Mouse (Mus musculus): ENCODE results near the gene Spop. TPM values are rescaled to one million over a fixed set of nuclear protein-coding genes. Genes with fewer than 3 reads are reported as not detected.

The Spop gene
- polyA plus RNA-seq, 1 experiment from 2014 or later, result 155 TPM

DNA sequence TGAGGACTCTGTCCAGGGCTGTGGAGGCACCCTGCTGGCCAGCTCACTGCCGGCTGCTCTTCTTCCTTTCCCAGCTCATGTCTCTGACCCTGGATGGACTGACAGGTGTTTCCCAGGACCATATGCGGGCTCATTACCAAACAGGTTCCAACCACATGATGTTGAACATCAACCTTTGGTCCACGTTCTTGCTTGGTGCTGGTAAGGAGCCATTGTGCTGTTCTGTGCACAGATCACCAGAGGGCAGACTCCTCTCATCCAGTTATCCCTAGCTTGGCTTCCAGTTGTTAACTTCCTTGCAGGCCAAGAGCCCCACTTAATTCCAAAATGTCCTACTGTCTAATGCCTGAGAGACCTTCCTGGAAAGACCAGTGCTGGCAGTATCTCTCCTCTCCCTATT lies 24.9 kb upstream of the Spop start:
- H3K36me3 ChIP-seq (ENCODE audit: insufficient read depth, low read length), result peaks cover 38% of the 10 kb centered on the region
- H3K4me1 ChIP-seq (ENCODE audit: insufficient read depth, low read length), result peaks cover 8% of the 10 kb centered on the region
- H3K4me2 ChIP-seq (replicated peaks; ENCODE audit: low read depth, low read length), result no peak overlapping the region
- H3K4me3 ChIP-seq (ENCODE audit: low read length), result no peak overlapping the region
- no peaks in the 10 kb centered on the region for H3K27me3 ChIP-seq (ENCODE audit: insufficient read depth, low read length)
- no peak for ATAC-seq (ENCODE audit: low FRiP score, low TSS enrichment)
- 59% methylated on average over 3 of the region's 3 CpGs for WGBS
- H3K9ac ChIP-seq (replicated peaks; ENCODE audit: low read length), result no peak overlapping the region
- no peaks in the 10 kb centered on the region for H3K9me3 ChIP-seq (ENCODE audit: low read length)
- no peak overlapping the region for H3K27ac ChIP-seq (ENCODE audit: low read length)

DNA sequence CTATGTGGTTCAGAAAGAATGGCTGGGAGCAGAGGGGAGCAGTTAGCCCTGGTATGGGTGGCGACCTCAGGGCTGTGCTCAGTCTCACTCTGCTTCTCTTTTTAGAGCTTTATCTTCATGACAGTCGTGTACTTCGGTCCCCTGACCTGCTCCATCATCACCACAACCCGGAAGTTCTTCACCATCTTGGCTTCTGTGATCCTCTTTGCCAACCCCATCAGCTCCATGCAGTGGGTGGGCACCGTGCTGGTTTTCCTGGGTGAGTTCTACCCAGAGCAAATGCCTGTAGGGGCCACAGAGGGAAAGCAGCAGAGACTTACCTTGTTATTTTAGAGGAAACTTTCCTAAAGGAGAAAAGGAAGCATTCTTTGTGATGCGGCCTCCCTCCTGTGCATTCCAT lies 23.5 kb upstream of the Spop start:
- H3K9ac ChIP-seq (replicated peaks; ENCODE audit: low read length), result no peak overlapping the region
- peaks cover 38% of the 10 kb centered on the region for H3K36me3 ChIP-seq (ENCODE audit: insufficient read depth, low read length)

DNA sequence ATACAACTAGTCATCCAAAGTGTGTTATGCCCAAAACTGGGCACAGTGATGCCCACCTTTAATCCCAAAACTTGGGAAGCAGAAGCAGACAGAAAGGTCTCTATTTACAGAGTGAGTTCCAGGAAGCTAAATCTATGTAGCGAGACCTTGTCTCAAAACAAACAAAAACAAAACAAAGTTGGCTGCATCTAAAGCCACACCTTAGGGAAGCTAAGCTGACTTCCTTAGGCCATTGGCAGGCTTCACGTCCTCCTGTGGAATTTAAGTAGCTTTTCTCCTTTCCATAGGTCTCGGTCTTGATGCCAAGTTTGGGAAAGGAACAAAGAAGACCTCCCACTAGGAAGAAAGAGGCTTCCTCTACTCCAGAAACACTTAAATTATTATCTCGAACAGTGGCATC lies 22.7 kb upstream of the Spop start:
- no peak overlapping the region for H3K27ac ChIP-seq (ENCODE audit: low read length)
- no peak overlapping the region for H3K9ac ChIP-seq (replicated peaks; ENCODE audit: low read length)
- peaks cover 38% of the 10 kb centered on the region for H3K36me3 ChIP-seq (ENCODE audit: insufficient read depth, low read length)
- no peaks in the 10 kb centered on the region for H3K9me3 ChIP-seq (ENCODE audit: low read length)
- H3K27me3 ChIP-seq (ENCODE audit: insufficient read depth, low read length), result no peaks in the 10 kb centered on the region
- WGBS, result 82% methylated on average over 4 of the region's 4 CpGs
- H3K4me3 ChIP-seq (ENCODE audit: low read length), result no peak overlapping the region
- H3K4me2 ChIP-seq (replicated peaks; ENCODE audit: low read depth, low read length), result no peak overlapping the region
- H3K4me1 ChIP-seq (ENCODE audit: insufficient read depth, low read length), result no peaks in the 10 kb centered on the region
- ATAC-seq (ENCODE audit: low FRiP score, low TSS enrichment), result no peak

More for the DNA sequence above, 23.5 kb upstream of the Spop start:
- Histone ChIP-seq H3K4me1 (ENCODE audit: insufficient read depth, low read length) (peaks cover 8% of the 10 kb centered on the region), H3K4me2 (replicated peaks; ENCODE audit: low read depth, low read length) (no peak overlapping the region), H3K4me3 (ENCODE audit: low read length) (no peak overlapping the region), H3K27ac (ENCODE audit: low read length) (no peak overlapping the region), H3K9me3 (ENCODE audit: low read length) (no peaks in the 10 kb centered on the region), H3K27me3 (ENCODE audit: insufficient read depth, low read length) (no peaks in the 10 kb centered on the region)
- WGBS, result 89% methylated on average over 6 of the region's 6 CpGs
- ATAC-seq (ENCODE audit: low FRiP score, low TSS enrichment), result no peak

DNA sequence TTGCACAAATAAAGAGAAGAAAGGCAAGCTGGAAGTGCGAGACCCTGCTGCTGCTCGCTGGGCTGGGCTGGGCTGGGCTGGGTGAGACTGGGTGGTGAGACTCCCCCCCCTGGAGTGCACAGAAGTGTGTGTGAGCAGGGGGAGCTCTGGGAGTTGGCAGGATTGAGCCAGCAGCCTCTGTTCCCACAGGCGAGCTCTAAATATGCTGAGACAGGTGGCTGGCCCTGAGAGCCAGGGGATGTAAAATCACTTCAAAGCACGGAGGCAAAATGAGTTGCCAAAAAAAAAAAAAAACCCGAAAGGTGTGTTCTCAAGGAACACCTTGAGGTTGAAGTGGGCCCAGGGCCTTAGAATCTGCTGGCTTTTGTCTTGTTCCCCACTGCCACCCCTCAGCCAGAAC lies 22.1 kb upstream of the Spop start:
- Histone ChIP-seq H3K4me2 (replicated peaks; ENCODE audit: low read depth, low read length) (no peak overlapping the region), H3K9me3 (ENCODE audit: low read length) (no peaks in the 10 kb centered on the region), H3K27ac (ENCODE audit: low read length) (no peak overlapping the region), H3K27me3 (ENCODE audit: insufficient read depth, low read length) (no peaks in the 10 kb centered on the region), H3K9ac (replicated peaks; ENCODE audit: low read length) (no peak overlapping the region), H3K4me1 (ENCODE audit: insufficient read depth, low read length) (no peaks in the 10 kb centered on the region), H3K36me3 (ENCODE audit: insufficient read depth, low read length) (peaks cover 38% of the 10 kb centered on the region), H3K4me3 (ENCODE audit: low read length) (no peak overlapping the region)
- ATAC-seq (ENCODE audit: low FRiP score, low TSS enrichment), result no peak
- 77% methylated on average over 5 of the region's 5 CpGs for WGBS

DNA sequence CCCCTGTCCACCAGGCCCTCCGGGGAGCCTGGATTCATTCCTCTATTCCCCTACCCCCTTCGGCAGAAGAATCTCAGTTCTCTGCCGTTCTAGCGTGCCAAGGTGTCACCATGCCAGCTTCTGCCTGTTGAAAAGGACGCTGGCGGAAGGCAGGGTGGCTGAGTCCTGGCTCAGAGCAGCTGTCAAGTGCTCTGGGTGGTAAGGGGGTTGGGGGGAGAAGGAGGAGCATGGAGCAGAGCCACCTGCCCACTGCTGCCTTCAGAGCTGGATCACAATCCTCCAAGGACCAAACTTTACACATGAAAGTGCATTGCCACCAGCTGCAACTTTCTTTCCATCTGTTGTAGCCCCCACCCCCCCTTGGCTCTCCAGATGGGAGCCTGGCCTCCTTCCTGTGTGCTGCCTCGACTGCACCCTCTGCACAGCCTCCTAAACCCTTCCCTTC lies 21.6 kb upstream of the Spop start:
- Histone ChIP-seq H3K9ac (replicated peaks; ENCODE audit: low read length) (no peak overlapping the region), H3K4me2 (replicated peaks; ENCODE audit: low read depth, low read length) (no peak overlapping the region), H3K27ac (ENCODE audit: low read length) (no peak overlapping the region), H3K4me1 (ENCODE audit: insufficient read depth, low read length) (no peaks in the 10 kb centered on the region), H3K36me3 (ENCODE audit: insufficient read depth, low read length) (peaks cover 37% of the 10 kb centered on the region), H3K4me3 (ENCODE audit: low read length) (no peak overlapping the region), H3K9me3 (ENCODE audit: low read length) (no peaks in the 10 kb centered on the region), H3K27me3 (ENCODE audit: insufficient read depth, low read length) (no peaks in the 10 kb centered on the region)
- 69% methylated on average over 7 of the region's 7 CpGs for WGBS
- ATAC-seq (ENCODE audit: low FRiP score, low TSS enrichment), result no peak

DNA sequence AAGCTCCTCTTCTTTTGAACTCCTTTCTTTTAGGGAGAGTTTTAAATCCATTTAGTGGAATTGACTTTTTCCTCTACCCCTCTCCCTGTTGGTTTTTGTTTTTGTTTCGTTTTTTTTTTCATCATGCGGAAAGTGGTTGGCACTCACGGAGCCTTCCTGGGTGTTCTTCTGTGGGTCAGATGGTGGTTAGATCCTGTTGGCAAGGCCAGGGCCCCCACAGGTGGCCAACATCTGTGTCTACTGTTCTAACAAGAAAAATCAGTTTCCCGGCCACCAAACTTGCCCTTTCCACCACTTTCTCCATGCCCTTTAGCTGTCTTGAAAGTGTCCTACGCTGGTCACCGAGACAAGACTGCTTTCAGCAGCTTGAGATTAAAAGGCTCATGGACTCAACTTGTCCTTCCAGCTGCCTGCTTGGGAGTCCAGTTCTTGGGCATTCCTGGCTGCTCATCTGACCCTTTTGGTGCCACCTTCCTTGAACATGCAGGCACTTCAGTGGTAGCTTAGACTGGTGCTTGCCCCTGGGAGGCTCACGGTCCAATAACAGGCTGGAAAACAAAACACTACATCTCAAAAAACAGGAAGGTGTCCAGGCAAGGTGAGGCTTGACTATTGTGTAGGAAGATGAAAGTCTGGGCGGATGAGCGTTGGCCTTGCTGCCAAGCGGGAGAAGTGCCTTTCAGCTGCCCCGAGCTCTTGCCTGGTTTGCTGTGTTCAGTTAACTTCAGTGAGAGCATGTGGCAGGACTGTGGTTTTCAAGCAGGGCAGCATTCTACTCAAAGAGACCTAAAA lies 21.0 kb upstream of the Spop start:
- Histone ChIP-seq H3K9me3 (ENCODE audit: low read length) (no peaks in the 10 kb centered on the region), H3K4me1 (ENCODE audit: insufficient read depth, low read length) (no peaks in the 10 kb centered on the region), H3K36me3 (ENCODE audit: insufficient read depth, low read length) (peaks cover 32% of the 10 kb centered on the region), H3K4me3 (ENCODE audit: low read length) (no peak overlapping the region), H3K4me2 (replicated peaks; ENCODE audit: low read depth, low read length) (no peak overlapping the region), H3K27ac (ENCODE audit: low read length) (no peak overlapping the region), H3K27me3 (ENCODE audit: insufficient read depth, low read length) (no peaks in the 10 kb centered on the region), H3K9ac (replicated peaks; ENCODE audit: low read length) (no peak overlapping the region)
- no peak for ATAC-seq (ENCODE audit: low FRiP score, low TSS enrichment)
- WGBS, result 77% methylated on average over 11 of the region's 11 CpGs

DNA sequence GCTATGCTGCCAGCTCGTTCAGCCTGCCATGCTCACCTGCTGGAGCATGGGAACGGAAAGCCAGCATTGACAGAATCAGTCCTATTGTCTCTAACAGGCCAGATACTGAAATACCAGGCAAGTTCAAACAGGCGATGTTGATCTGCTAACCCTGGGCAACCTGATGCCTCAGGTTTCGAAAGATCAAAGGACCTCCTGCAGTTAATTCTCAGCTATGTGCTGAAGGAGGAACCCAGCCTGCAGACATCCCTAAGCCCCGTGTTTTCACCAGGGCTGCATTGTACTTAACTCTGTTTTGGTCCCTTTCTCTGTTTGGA lies 20.4 kb upstream of the Spop start:
- ATAC-seq (ENCODE audit: low FRiP score, low TSS enrichment), result no peak

DNA sequence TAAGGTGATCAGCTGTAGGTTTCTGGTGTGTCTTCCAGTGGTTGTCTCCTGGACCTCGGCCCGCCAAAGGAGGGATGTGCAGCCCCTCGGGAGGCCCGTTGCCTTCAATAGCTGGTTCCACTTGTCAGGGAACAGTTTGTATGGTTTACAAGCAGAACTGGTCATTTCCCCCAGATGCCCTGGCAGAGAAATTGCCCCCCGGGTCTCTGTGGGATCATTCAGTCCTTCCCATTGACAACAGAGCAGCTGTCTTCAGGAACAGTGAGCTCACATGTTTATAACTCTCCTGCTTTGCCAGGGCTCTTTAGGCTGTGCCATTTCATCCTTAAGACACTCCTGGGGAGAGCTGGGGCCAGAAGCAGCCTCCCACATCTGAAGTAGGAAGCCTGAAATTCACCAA lies 19.8 kb upstream of the Spop start:
- no peak overlapping the region for H3K4me3 ChIP-seq (ENCODE audit: low read length)
- 29% methylated on average over 5 of the region's 5 CpGs for WGBS
- H3K4me1 ChIP-seq (ENCODE audit: insufficient read depth, low read length), result no peaks in the 10 kb centered on the region
- peaks cover 20% of the 10 kb centered on the region for H3K36me3 ChIP-seq (ENCODE audit: insufficient read depth, low read length)
- H3K27ac ChIP-seq (ENCODE audit: low read length), result no peak overlapping the region
- H3K4me2 ChIP-seq (replicated peaks; ENCODE audit: low read depth, low read length), result no peak overlapping the region
- H3K27me3 ChIP-seq (ENCODE audit: insufficient read depth, low read length), result no peaks in the 10 kb centered on the region
- H3K9ac ChIP-seq (replicated peaks; ENCODE audit: low read length), result no peak overlapping the region
- H3K9me3 ChIP-seq (ENCODE audit: low read length), result no peaks in the 10 kb centered on the region
- no peak for ATAC-seq (ENCODE audit: low FRiP score, low TSS enrichment)

More for the DNA sequence above, 20.4 kb upstream of the Spop start:
- H3K27ac ChIP-seq (ENCODE audit: low read length), result no peak overlapping the region
- no peaks in the 10 kb centered on the region for H3K9me3 ChIP-seq (ENCODE audit: low read length)
- no peak overlapping the region for H3K4me3 ChIP-seq (ENCODE audit: low read length)
- H3K4me1 ChIP-seq (ENCODE audit: insufficient read depth, low read length), result no peaks in the 10 kb centered on the region
- H3K4me2 ChIP-seq (replicated peaks; ENCODE audit: low read depth, low read length), result no peak overlapping the region
- H3K36me3 ChIP-seq (ENCODE audit: insufficient read depth, low read length), result peaks cover 26% of the 10 kb centered on the region
- no peak overlapping the region for H3K9ac ChIP-seq (replicated peaks; ENCODE audit: low read length)
- WGBS, result 17% methylated on average over 5 of the region's 5 CpGs
- H3K27me3 ChIP-seq (ENCODE audit: insufficient read depth, low read length), result no peaks in the 10 kb centered on the region

DNA sequence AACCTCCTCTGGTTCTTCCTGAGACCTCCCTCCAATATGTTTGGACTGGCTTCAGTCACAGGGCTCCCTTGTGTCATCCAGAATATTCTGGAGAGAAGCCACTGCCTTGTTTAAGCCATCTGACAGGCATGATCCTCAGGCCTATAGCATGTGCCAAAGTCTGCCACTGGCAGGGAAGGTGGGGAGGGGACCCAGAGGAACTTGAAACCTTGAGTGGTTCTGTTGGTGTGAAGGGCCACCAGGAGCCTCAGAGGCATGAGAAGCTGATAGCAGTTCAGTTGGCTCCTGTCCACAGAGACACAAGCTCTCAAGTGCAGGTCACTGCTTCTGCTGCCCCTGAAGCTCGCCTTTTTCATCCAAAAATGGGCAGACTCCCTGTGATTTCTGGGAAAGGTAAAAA lies 17.3 kb upstream of the Spop start:
- Histone ChIP-seq H3K9me3 (ENCODE audit: low read length) (no peaks in the 10 kb centered on the region), H3K9ac (replicated peaks; ENCODE audit: low read length) (no peak overlapping the region), H3K27me3 (ENCODE audit: insufficient read depth, low read length) (no peaks in the 10 kb centered on the region), H3K4me1 (ENCODE audit: insufficient read depth, low read length) (no peaks in the 10 kb centered on the region), H3K36me3 (ENCODE audit: insufficient read depth, low read length) (no peaks in the 10 kb centered on the region), H3K27ac (ENCODE audit: low read length) (no peak overlapping the region), H3K4me2 (replicated peaks; ENCODE audit: low read depth, low read length) (no peak overlapping the region), H3K4me3 (ENCODE audit: low read length) (no peak overlapping the region)
- ATAC-seq (ENCODE audit: low FRiP score, low TSS enrichment), result no peak
- WGBS, result 44% methylated on average over 1 of the region's 1 CpGs

Data from kidney, embryonic 16.5 days (tissue).